Mouse (Mus musculus): Measurements from ENCODE around the gene Dnah6. TPM values are rescaled to one million over a fixed set of nuclear protein-coding genes. Genes with fewer than 3 reads are reported as not detected.

The Dnah6 gene
- 0.48 and 0.98 TPM in 2 replicates for polyA plus RNA-seq (2014; fragmentation: Nextera tagmentation; extraction: Ambion mirVana)

DNA sequence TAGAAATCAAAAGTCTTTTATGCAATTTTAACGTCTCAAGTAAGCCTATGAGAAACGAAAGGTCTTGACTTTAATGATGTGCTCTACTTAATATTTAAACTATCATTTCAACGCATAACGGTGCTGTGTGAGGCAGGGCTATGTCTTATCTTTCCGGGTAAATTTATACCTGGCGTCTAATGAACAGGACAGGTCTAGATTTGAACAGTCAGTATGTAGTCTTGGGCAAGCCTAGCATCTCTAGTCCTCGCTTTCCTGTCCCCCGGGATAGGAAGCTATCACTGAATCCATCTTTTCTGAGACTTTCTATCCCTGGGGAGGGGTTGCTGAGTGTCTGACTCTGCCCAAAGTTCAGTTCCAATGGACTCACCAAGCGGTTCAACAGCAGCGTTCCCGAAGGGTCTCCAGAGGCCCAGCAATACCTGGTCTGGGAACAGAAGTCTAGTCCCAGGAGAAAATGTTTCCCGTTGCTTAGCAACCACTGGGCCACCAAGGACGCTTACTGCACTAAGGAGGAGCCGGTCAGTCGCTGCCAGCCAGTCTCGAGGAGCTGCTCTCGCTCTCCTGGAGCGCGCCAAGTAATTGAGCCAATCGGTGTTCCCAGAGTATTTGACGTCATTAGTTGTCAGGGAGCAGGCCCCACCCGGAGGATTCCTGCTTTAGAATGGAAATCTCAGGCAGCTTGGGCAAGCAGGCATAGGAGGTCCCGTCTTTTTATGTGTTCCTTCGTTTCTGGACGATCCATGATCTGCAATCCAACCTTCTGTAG, at the start of gene Dnah6:
Gene Dnah6, minus strand, starts transcription at position 463 of the 769 bp plus-strand sequence.
- Histone ChIP-seq H3K36me3 (replicated peaks; ENCODE audit: control insufficient read depth, insufficient read depth) (no peaks in the 10 kb centered on the region), H3K4me1 (replicated peaks; ENCODE audit: control insufficient read depth, insufficient read depth, low read length) (peaks cover 5% of the 10 kb centered on the region; the same call in 1 of the 2 replicates), H3K27me3 (ENCODE audit: control insufficient read depth, insufficient read depth, low read length) (no peaks in the 10 kb centered on the region), H3K27ac (peak within 1 kb of the TSS; percentile 56), H3K4me3 (replicated peaks; ENCODE audit: low read length) (peak within 1 kb of the TSS; percentile 33), H3K9me3 (ENCODE audit: control insufficient read depth, low read length) (no peaks in the 10 kb centered on the region), H3K4me2 (replicated peaks) (peak within 1 kb of the TSS; percentile 69), H3K9ac (peak within 1 kb of the TSS; percentile 54)
- DNase-seq (ENCODE audit: low spot score): peak; percentile 90
- ATAC-seq (ENCODE audit: low FRiP score): peak; percentile 99
- WGBS: 32% methylated on average over 25 of the region's 25 CpGs

DNA sequence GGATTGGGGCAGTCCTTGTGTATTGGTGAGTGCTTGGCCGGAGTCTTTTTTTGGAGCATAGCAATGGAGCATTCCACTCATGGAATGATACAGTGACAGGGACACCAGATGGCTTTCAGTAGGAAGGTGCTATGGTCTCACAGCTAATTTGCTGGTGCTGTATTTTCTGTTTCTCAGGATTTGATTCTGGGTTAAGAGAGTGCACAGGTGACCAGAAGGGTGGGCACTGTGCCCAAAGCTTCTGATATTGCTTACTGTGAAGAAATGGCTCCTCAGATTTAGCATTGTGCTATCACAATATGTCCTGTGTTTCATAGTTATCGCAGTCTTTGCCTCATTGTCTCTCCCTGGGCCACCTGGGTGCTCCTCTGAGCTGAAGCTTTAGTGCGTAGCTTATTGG, 47.9 kb upstream of the Dnah6 start:
- no peak overlapping the region for H3K4me2 ChIP-seq (replicated peaks)
- no peaks in the 10 kb centered on the region for H3K4me1 ChIP-seq (replicated peaks; ENCODE audit: control insufficient read depth, insufficient read depth, low read length)
- H3K9me3 ChIP-seq (ENCODE audit: control insufficient read depth, low read length): no peaks in the 10 kb centered on the region
- H3K27me3 ChIP-seq (ENCODE audit: control insufficient read depth, insufficient read depth, low read length): no peaks in the 10 kb centered on the region
- H3K9ac ChIP-seq: no peak overlapping the region
- H3K4me3 ChIP-seq (replicated peaks; ENCODE audit: low read length): no peak overlapping the region
- DNase-seq (ENCODE audit: low spot score): no peak
- WGBS: 96% methylated on average over 3 of the region's 3 CpGs
- H3K36me3 ChIP-seq (replicated peaks; ENCODE audit: control insufficient read depth, insufficient read depth): peaks cover 85% of the 10 kb centered on the region
- H3K27ac ChIP-seq: no peak overlapping the region
- no peak for ATAC-seq (ENCODE audit: low FRiP score)

DNA sequence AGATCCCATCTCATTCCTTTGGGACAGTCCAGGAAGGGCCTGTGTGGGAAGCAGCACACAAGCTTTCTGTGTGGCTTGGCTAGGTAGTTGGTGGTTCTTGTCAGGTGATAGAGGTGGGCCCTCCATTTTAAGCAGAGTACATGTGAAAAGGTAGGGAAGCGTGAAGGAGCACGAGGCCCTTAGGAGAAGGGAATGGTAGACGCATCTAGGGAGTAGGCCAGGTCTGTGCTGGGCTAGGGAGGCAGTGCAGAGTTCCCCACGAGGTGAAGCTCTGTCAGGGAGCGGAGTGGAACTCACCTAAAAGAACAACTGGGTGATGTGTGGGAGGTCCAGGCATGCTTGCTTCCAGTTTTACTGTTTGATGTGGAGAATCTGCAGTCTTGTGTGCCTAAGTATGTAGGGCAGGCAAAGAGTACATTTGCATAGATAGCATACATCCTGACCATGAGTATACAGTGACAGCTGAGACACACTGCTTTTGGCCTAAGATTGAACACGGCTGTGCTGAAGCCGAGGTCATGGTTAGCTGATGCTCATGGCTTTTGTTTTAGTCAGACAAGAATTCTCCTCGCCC, 46.4 kb upstream of the Dnah6 start:
- WGBS: 97% methylated on average over 8 of the region's 8 CpGs

DNA sequence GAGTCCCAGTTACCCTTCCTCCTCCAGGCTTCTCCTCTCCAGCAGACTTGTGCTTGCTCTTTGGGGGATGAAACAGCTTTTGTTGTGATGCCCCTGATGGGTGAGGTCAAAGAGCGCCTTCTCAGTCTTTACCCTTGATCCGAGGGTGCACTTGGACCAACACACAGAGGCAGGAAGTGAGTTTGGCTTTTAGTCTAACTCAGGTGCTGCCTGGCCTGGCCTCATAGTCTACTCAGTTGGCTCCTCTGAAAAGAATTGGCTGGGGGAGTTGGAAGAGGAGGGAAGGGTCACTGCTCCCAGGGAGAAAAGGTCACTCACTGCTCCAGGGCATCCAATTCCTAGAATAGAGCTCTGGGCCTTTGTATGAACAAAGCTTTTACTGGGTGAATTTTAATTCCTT, 43.4 kb upstream of the Dnah6 start:
- no peak overlapping the region for H3K4me2 ChIP-seq (replicated peaks)
- H3K4me1 ChIP-seq (replicated peaks; ENCODE audit: control insufficient read depth, insufficient read depth, low read length): no peaks in the 10 kb centered on the region
- DNase-seq (ENCODE audit: low spot score) (no peak), ATAC-seq (ENCODE audit: low FRiP score) (no peak)
- no peaks in the 10 kb centered on the region for H3K27me3 ChIP-seq (ENCODE audit: control insufficient read depth, insufficient read depth, low read length)
- peaks cover 83% of the 10 kb centered on the region for H3K36me3 ChIP-seq (replicated peaks; ENCODE audit: control insufficient read depth, insufficient read depth)
- 40% methylated on average over 2 of the region's 2 CpGs for WGBS
- no peaks in the 10 kb centered on the region for H3K9me3 ChIP-seq (ENCODE audit: control insufficient read depth, low read length)
- no peak overlapping the region for H3K9ac ChIP-seq
- H3K27ac ChIP-seq: no peak overlapping the region
- no peak overlapping the region for H3K4me3 ChIP-seq (replicated peaks; ENCODE audit: low read length)

More for the DNA sequence above, 46.4 kb upstream of the Dnah6 start:
- Histone ChIP-seq H3K4me2 (replicated peaks) (no peak overlapping the region), H3K36me3 (replicated peaks; ENCODE audit: control insufficient read depth, insufficient read depth) (peaks cover 86% of the 10 kb centered on the region), H3K27me3 (ENCODE audit: control insufficient read depth, insufficient read depth, low read length) (no peaks in the 10 kb centered on the region), H3K4me3 (replicated peaks; ENCODE audit: low read length) (no peak overlapping the region), H3K9ac (no peak overlapping the region), H3K27ac (no peak overlapping the region), H3K4me1 (replicated peaks; ENCODE audit: control insufficient read depth, insufficient read depth, low read length) (no peaks in the 10 kb centered on the region), H3K9me3 (ENCODE audit: control insufficient read depth, low read length) (no peaks in the 10 kb centered on the region)
- ATAC-seq (ENCODE audit: low FRiP score): no peak
- no peak for DNase-seq (ENCODE audit: low spot score)

DNA sequence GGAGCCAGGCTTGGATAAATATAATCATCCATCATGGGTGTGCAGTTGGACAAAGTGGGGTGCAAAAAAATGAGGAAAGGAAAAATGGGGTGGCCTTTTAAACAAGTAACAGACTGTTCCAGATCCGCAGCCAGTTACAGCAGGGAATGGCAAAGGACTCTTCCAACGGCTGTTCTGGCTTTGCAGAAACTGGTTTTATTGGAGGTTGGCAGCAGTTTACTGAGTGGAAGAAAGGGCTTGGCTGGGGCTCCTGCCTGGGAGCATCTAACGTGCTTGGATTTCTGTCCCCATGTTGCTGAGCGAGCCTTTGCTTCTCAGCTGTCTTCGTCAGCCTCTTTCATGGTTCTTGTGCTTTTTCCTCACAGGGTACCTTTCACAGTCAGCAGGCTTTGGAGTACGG, 38.7 kb upstream of the Dnah6 start:
- ATAC-seq (ENCODE audit: low FRiP score) (no peak), DNase-seq (ENCODE audit: low spot score) (no peak)
- Histone ChIP-seq H3K9me3 (ENCODE audit: control insufficient read depth, low read length) (no peaks in the 10 kb centered on the region), H3K4me1 (replicated peaks; ENCODE audit: control insufficient read depth, insufficient read depth, low read length) (no peaks in the 10 kb centered on the region), H3K27ac (no peak overlapping the region), H3K36me3 (replicated peaks; ENCODE audit: control insufficient read depth, insufficient read depth) (peaks cover 81% of the 10 kb centered on the region), H3K4me2 (replicated peaks) (no peak overlapping the region), H3K27me3 (ENCODE audit: control insufficient read depth, insufficient read depth, low read length) (no peaks in the 10 kb centered on the region), H3K9ac (no peak overlapping the region), H3K4me3 (replicated peaks; ENCODE audit: low read length) (no peak overlapping the region)
- WGBS: 90% methylated on average over 6 of the region's 6 CpGs

DNA sequence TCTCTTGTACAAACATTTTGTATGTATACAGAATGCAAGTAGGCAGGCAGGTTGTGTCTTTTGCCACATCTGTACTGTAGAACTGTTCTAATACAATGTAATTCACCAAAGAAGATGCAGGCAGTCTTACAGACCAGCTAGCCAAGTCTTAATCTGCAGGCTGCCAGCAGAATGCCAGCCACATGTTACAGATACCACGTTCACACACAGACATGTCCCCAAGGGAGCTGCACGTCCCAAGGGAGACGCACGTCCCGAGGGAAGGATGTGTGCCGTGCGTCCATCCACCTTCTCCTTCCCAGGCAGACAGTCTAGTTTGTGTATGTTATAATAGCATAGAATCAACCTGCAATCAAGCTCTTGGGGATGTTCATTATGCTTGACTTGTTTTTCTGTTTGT, 35.6 kb upstream of the Dnah6 start:
- Histone ChIP-seq H3K4me1 (replicated peaks; ENCODE audit: control insufficient read depth, insufficient read depth, low read length) (no peaks in the 10 kb centered on the region), H3K4me2 (replicated peaks) (no peak overlapping the region), H3K27ac (no peak overlapping the region), H3K9me3 (ENCODE audit: control insufficient read depth, low read length) (no peaks in the 10 kb centered on the region), H3K27me3 (ENCODE audit: control insufficient read depth, insufficient read depth, low read length) (no peaks in the 10 kb centered on the region), H3K4me3 (replicated peaks; ENCODE audit: low read length) (no peak overlapping the region), H3K9ac (no peak overlapping the region), H3K36me3 (replicated peaks; ENCODE audit: control insufficient read depth, insufficient read depth) (peaks cover 53% of the 10 kb centered on the region)
- ATAC-seq (ENCODE audit: low FRiP score) (no peak), DNase-seq (ENCODE audit: low spot score) (no peak)
- 97% methylated on average over 7 of the region's 7 CpGs for WGBS

DNA sequence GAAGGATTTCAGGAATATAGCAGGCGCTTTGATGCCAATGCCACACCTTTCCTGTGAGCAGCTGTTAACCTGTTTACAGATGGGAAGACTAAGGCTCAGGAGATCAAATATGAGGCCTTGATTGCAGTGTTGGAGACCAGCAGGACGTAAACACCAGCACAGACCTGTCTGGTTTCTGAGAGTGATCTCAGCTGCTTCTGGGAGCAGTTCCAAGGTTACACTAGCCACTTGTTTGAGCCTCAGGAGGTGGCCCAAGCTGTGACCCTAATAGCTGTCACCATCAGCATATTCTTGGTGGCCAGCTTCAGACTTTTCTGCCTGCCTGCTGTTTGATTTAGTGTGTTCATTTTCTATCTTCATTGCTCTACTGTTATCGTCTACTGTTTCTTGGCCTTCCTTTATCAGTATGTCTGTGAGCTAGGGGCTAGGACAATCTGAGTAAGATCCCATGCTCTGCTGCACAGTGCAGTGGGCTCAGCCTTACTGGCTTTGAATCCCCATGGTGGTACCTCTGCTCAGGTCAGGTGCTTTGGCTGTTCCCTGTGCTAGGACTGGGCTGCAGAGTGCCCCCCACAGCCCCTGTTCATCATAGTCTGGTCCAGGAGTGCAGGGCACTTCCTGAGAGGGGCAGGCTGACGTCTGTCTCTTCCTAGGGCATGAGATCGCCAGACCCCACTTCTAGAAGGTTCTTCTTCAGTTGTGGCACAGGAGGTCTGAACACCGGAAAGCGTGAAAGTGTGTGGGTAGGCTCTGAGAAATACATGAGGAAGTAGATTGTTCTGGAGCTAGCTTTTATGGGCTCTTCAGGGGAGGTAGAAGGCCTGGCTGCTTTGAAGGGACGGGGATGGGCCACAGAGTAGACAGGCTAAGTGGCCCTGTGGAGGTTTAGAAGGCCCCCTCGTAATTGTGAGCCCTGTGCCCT, 33.1 kb upstream of the Dnah6 start:
- peaks cover 8% of the 10 kb centered on the region; the same call in 1 of the 2 replicates for H3K4me1 ChIP-seq (replicated peaks; ENCODE audit: control insufficient read depth, insufficient read depth, low read length)
- H3K4me3 ChIP-seq (replicated peaks; ENCODE audit: low read length): no peak overlapping the region
- no peak for ATAC-seq (ENCODE audit: low FRiP score)
- WGBS: 81% methylated on average over 9 of the region's 9 CpGs
- H3K27me3 ChIP-seq (ENCODE audit: control insufficient read depth, insufficient read depth, low read length): no peaks in the 10 kb centered on the region
- H3K27ac ChIP-seq: no peak overlapping the region
- DNase-seq (ENCODE audit: low spot score): no peak
- H3K9ac ChIP-seq: no peak overlapping the region
- no peaks in the 10 kb centered on the region for H3K9me3 ChIP-seq (ENCODE audit: control insufficient read depth, low read length)
- H3K36me3 ChIP-seq (replicated peaks; ENCODE audit: control insufficient read depth, insufficient read depth): peaks cover 30% of the 10 kb centered on the region
- H3K4me2 ChIP-seq (replicated peaks): no peak overlapping the region

DNA sequence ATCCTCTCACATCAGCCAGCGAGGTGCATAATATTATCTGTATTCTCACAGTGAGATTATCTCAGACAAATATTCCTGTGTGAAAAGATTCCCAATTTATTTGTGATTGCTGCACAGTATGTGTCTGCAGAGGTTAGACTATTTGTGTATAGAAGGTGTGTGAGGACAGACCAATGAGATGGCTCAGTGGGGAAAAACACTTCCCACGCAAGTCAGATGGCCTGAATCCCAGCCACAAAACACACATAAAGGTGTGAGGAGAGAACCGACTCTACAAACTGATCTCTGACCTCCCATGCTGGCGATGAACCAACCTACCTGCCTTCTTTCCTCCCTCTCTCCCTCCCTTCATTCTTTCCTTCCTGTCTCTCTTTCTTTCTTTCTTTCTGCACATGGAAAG, 32.1 kb upstream of the Dnah6 start:
- H3K27me3 ChIP-seq (ENCODE audit: control insufficient read depth, insufficient read depth, low read length): no peaks in the 10 kb centered on the region
- H3K4me2 ChIP-seq (replicated peaks): no peak overlapping the region
- no peaks in the 10 kb centered on the region for H3K9me3 ChIP-seq (ENCODE audit: control insufficient read depth, low read length)
- H3K9ac ChIP-seq: no peak overlapping the region
- H3K27ac ChIP-seq: no peak overlapping the region
- no peak for DNase-seq (ENCODE audit: low spot score)
- no peak for ATAC-seq (ENCODE audit: low FRiP score)
- peaks cover 21% of the 10 kb centered on the region for H3K36me3 ChIP-seq (replicated peaks; ENCODE audit: control insufficient read depth, insufficient read depth)
- no peak overlapping the region for H3K4me3 ChIP-seq (replicated peaks; ENCODE audit: low read length)
- peaks cover 11% of the 10 kb centered on the region; the same call in 1 of the 2 replicates for H3K4me1 ChIP-seq (replicated peaks; ENCODE audit: control insufficient read depth, insufficient read depth, low read length)
- WGBS: 97% methylated on average over 4 of the region's 4 CpGs

DNA sequence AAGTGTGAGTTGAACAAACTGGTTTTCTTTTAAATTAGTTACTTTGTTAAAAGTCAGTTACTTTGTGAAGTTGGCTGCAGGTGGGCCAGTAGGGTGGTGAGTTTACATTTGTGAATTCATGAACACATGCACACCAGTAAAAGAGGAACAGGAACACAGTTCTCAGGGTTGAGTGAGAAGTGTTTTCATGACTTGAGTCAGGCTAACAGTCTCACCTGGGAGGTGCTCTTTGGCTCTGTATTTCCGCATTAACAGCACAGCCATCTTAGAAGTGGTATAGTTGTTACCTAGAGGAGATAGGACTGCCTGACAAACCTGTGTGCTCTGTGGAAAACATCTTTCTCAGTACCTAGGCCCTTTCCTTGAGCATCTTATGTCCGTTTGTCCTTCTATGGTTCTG, 31.6 kb upstream of the Dnah6 start:
- Histone ChIP-seq H3K36me3 (replicated peaks; ENCODE audit: control insufficient read depth, insufficient read depth) (peaks cover 16% of the 10 kb centered on the region), H3K27me3 (ENCODE audit: control insufficient read depth, insufficient read depth, low read length) (no peaks in the 10 kb centered on the region), H3K27ac (no peak overlapping the region), H3K9ac (no peak overlapping the region), H3K4me3 (replicated peaks; ENCODE audit: low read length) (no peak overlapping the region), H3K4me1 (replicated peaks; ENCODE audit: control insufficient read depth, insufficient read depth, low read length) (peaks cover 11% of the 10 kb centered on the region; the same call in 1 of the 2 replicates), H3K4me2 (replicated peaks) (no peak overlapping the region), H3K9me3 (ENCODE audit: control insufficient read depth, low read length) (no peaks in the 10 kb centered on the region)
- 94% methylated on average over 2 of the region's 2 CpGs for WGBS
- ATAC-seq (ENCODE audit: low FRiP score) (no peak), DNase-seq (ENCODE audit: low spot score) (no peak)
